Mouse (Mus musculus): ENCODE results near the gene Bdh2.

- TF ChIP-seq KAT2A (conservative IDR thresholded peaks at IDR 0.05; ENCODE audit: low read depth, low read length) (no peak), USF1 (IDR thresholded peaks at IDR 0.05; ENCODE audit: low read depth, low read length) (no peak), POLR2A (IDR thresholded peaks at IDR 0.05; ENCODE audit: control insufficient read depth in 1 of 2, insufficient read depth in 1 of 2, low read depth in 1 of 2, low read length in 2 of 2, poor library complexity in 1 of 2) (no peak), CTCF (IDR thresholded peaks at IDR 0.05 in 2 of 3, conservative IDR thresholded peaks at IDR 0.05 in 1 of 3; ENCODE audit: control insufficient read depth in 1 of 3, insufficient read depth in 1 of 3, low read depth in 2 of 3, low read length in 3 of 3, poor library complexity in 1 of 3, severe bottlenecking in 1 of 3) (no peak), EP300 (IDR thresholded peaks at IDR 0.05; ENCODE audit: low read depth in 1 of 2, low read length in 2 of 2) (no peak), E2F4 (IDR thresholded peaks at IDR 0.05; ENCODE audit: borderline replicate concordance, low read depth, low read length) (no peak), ZKSCAN1 (IDR thresholded peaks at IDR 0.05; ENCODE audit: low read depth, low read length) (no peak), SMC3 (IDR thresholded peaks at IDR 0.05; ENCODE audit: low read depth, low read length) (no peak), POLR2AphosphoS5 (IDR thresholded peaks at IDR 0.05; ENCODE audit: borderline replicate concordance, low read depth, low read length) (no peak), NELFE (IDR thresholded peaks at IDR 0.05; ENCODE audit: low read depth, low read length) (no peak), RAD21 (IDR thresholded peaks at IDR 0.05; ENCODE audit: low read depth, low read length) (no peak), CHD1 (IDR thresholded peaks at IDR 0.05; ENCODE audit: low read depth, low read length) (no peak), ZNF384 (IDR thresholded peaks at IDR 0.05; ENCODE audit: low read depth, low read length) (no peak)
Observed at GRCm38 (mm10) chr3:135313727-135314126, 32.7 kb downstream of the Bdh2 start.
